Mouse (Mus musculus) layer of hippocampus, postnatal 36 days (tissue): ENCODE results near the gene B4galnt1. TPM values are rescaled to one million over a fixed set of nuclear protein-coding genes. Genes with fewer than 3 reads are reported as not detected.

Experiments
- DNase-seq, 2 experiments: peaks; one replicate each; pipeline ENCODE4 v3.0.0; 2022
- total RNA-seq, 2 experiments: library from RNA; stranded (reverse); gene quantifications; 2 replicates each; pipeline ENCODE4 v1.2.3; 2021

B4galnt1 gene
- total RNA-seq, 2 experiments from 2014 or later: 115 to 123 TPM

- DNase-seq: peak; percentile 88 to 90
Observed at GRCm38 (mm10) chr10:127211414-127211854, 46.4 kb downstream of the B4galnt1 start, which contains the start of gene Pip4k2c. Gene Pip4k2c (minus strand): TSS chr10:127211585.

GRCm38 (mm10) chr10:127213272-127213671 is 48.2 kb downstream of the B4galnt1 start:
- DNase-seq: no peak

- DNase-seq: no peak
Observed at GRCm38 (mm10) chr10:127213704-127214421, 48.8 kb downstream of the B4galnt1 start.

- no peak for DNase-seq
Observed at GRCm38 (mm10) chr10:127214422-127214803, 49.4 kb downstream of the B4galnt1 start.

- DNase-seq: no peak
Observed at GRCm38 (mm10) chr10:127216456-127216855, 51.4 kb downstream of the B4galnt1 start.

GRCm38 (mm10) chr10:127217177-127217576 is 52.2 kb downstream of the B4galnt1 start:
- no peak for DNase-seq

GRCm38 (mm10) chr10:127218339-127218738 is 53.3 kb downstream of the B4galnt1 start:
- no peak for DNase-seq

Other genes starting within 250 kb of the B4galnt1 start
- gene Ctdsp2, start 186.5 kb upstream of the B4galnt1 start, total RNA-seq: 100 to 1,000 TPM; 103 to 114 TPM
- under 1 TPM; 0.35 to 0.40 TPM for gene Avil, start 164.5 kb upstream of the B4galnt1 start, total RNA-seq
- gene Tsfm, start 134.4 kb upstream of the B4galnt1 start, total RNA-seq: 10 to 100 TPM; 25.8 to 28.0 TPM
- 10 to 100 TPM; 12.0 to 12.6 TPM for gene Mettl1, start 123.8 kb upstream of the B4galnt1 start, total RNA-seq
- under 1 TPM; 0.27 to 0.30 TPM for gene Eef1akmt3, start 123.7 kb upstream of the B4galnt1 start, total RNA-seq
- 1 to 10 TPM; 1.6 to 1.7 TPM for gene Cyp27b1, start 117.0 kb upstream of the B4galnt1 start, total RNA-seq
- 10 to 100 TPM; 21.3 to 21.6 TPM for gene March9, start 105.0 kb upstream of the B4galnt1 start, total RNA-seq
- 10 to 100 TPM; 93.5 to 97.5 TPM for gene Cdk4, start 101.7 kb upstream of the B4galnt1 start, total RNA-seq
- 10 to 100 TPM; 57.4 to 61.5 TPM for gene Tspan31, start 95.0 kb upstream of the B4galnt1 start, total RNA-seq
- gene Agap2, start 89.9 kb upstream of the B4galnt1 start, total RNA-seq: 100 to 1,000 TPM; 778 to 800 TPM
- gene Os9, start 44.1 kb upstream of the B4galnt1 start, total RNA-seq: 10 to 100 TPM; 97.5 to 99.3 TPM
- 10 to 100 TPM; 15.6 to 27.2 TPM for gene Slc26a10, start 15.4 kb downstream of the B4galnt1 start, total RNA-seq
- 100 to 1,000 TPM; 359 to 363 TPM for gene Arhgef25, start 24.9 kb downstream of the B4galnt1 start, total RNA-seq
- 100 to 1,000 TPM; 238 TPM for gene Dtx3, start 30.5 kb downstream of the B4galnt1 start, total RNA-seq
- 10 to 100 TPM; 91.1 to 95.7 TPM for gene Pip4k2c, start 46.4 kb downstream of the B4galnt1 start, total RNA-seq
- 100 to 1,000 TPM; 715 to 742 TPM for gene Kif5a, start 98.1 kb downstream of the B4galnt1 start, total RNA-seq
- 100 to 1,000 TPM; 254 to 258 TPM for gene Dctn2, start 101.1 kb downstream of the B4galnt1 start, total RNA-seq
- 10 to 100 TPM; 36.5 to 52.5 TPM for gene Mbd6, start 123.8 kb downstream of the B4galnt1 start, total RNA-seq
- 10 to 100 TPM; 56.1 to 56.4 TPM for gene Mars, start 146.6 kb downstream of the B4galnt1 start, total RNA-seq
- gene Arhgap9, start 156.7 kb downstream of the B4galnt1 start, total RNA-seq: 1 to 10 TPM in 1 of 2 experiments, under 1 TPM in 1; 0.86 to 1.0 TPM
- 1 to 10 TPM; 2.4 to 3.2 TPM for gene Gli1, start 176.7 kb downstream of the B4galnt1 start, total RNA-seq
- gene Inhbe, start 189.2 kb downstream of the B4galnt1 start, total RNA-seq: not detected
- not detected for gene Inhbc, start 205.2 kb downstream of the B4galnt1 start, total RNA-seq
- 100 to 1,000 TPM; 153 to 163 TPM for gene R3hdm2, start 215.1 kb downstream of the B4galnt1 start, total RNA-seq